17 mouse cellular contexts compared by ENCODE assay signal in the genomic region with DNA sequence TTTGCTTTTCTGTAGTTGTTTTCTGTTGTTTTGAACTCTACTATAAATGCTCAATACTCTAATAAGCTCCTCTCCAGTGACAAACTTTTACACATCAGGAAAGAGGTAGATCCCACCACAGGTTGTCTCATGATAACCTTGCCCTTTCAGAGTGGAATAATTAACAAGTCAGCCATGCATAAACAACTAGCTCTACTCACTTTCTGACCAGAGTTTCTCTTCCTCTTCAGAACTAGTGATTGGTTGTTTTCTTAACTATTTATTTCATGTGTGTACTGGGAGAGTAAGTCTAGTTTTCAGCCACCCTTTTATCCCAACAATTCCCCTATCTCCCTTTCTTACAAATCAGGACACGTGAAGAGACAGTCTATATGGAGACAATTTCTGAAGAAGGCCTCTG.
"Had no signal": no experiment of that assay in that cellular context is flagged by ENCODE, and none has a peak within 500 bp of the region (broad histone marks: within the 10 kb centered on the region; RNA-seq: fewer than 3 reads in every experiment).

No protein-coding gene starts in this region.

- H3K27me3 ChIP-seq: neural tube, embryonic 12.5 days; neural tube, embryonic 13.5 days; neural tube, embryonic 15.5 days; stomach, embryonic 15.5 days had no signal

- H3K9ac ChIP-seq: neural tube, embryonic 12.5 days; neural tube, embryonic 13.5 days; neural tube, embryonic 15.5 days; stomach, embryonic 15.5 days had no signal

- H3K4me3 ChIP-seq: neural tube, embryonic 12.5 days; neural tube, embryonic 13.5 days; neural tube, embryonic 15.5 days; stomach, embryonic 15.5 days had no signal

- H3K27ac ChIP-seq: neural tube, embryonic 12.5 days; neural tube, embryonic 13.5 days; neural tube, embryonic 15.5 days; stomach, embryonic 15.5 days; stomach, postnatal 0 days had no signal

- H3K36me3 ChIP-seq: neural tube, embryonic 12.5 days; neural tube, embryonic 13.5 days; neural tube, embryonic 15.5 days; stomach, embryonic 15.5 days had no signal

- H3K9me3 ChIP-seq: neural tube, embryonic 12.5 days; neural tube, embryonic 13.5 days; neural tube, embryonic 15.5 days; stomach, embryonic 15.5 days had no signal

- H3K4me1 ChIP-seq: neural tube, embryonic 12.5 days; neural tube, embryonic 13.5 days; neural tube, embryonic 15.5 days; stomach, embryonic 15.5 days had no signal

- H3K4me2 ChIP-seq: neural tube, embryonic 12.5 days; neural tube, embryonic 13.5 days; neural tube, embryonic 15.5 days; stomach, embryonic 15.5 days had no signal

- DNase-seq: retina, postnatal 1 day; right cerebral cortex, adult 18-20 months; right cerebral cortex, postnatal 14 days; right cerebral cortex, postnatal 25 days; right cerebral cortex, postnatal 4 days; spleen, adult 18-20 months; thymus, adult 18-20 months; thymus, adult 2 months; thymus, postnatal 14 days; thymus, postnatal 25 days; thymus, postnatal 36 days; thymus, postnatal 4 days had no signal
